Mouse (Mus musculus): ENCODE results near the gene Dhx8.

- TF ChIP-seq ZMIZ1 (IDR thresholded peaks at IDR 0.05; ENCODE audit: low read depth, low read length) (no peak), ZC3H11A (IDR thresholded peaks at IDR 0.05; ENCODE audit: low read depth, low read length) (no peak), POLR2A (IDR thresholded peaks at IDR 0.05; ENCODE audit: control insufficient read depth in 1 of 2, insufficient read depth in 1 of 2, low read depth in 1 of 2, low read length in 2 of 2, poor library complexity in 1 of 2) (no peak), CTCF (IDR thresholded peaks at IDR 0.05 in 2 of 3, conservative IDR thresholded peaks at IDR 0.05 in 1 of 3; ENCODE audit: control insufficient read depth in 1 of 3, insufficient read depth in 1 of 3, low read depth in 2 of 3, low read length in 3 of 3, poor library complexity in 1 of 3, severe bottlenecking in 1 of 3) (no peak), GATA1 (IDR thresholded peaks at IDR 0.05; ENCODE audit: low read depth, low read length) (no peak), MYC (IDR thresholded peaks at IDR 0.05; ENCODE audit: low read depth, low read length) (no peak), JUND (IDR thresholded peaks at IDR 0.05; ENCODE audit: low read depth, low read length) (no peak), NRF1 (IDR thresholded peaks at IDR 0.05; ENCODE audit: insufficient read depth, low read depth, low read length, poor library complexity, severe bottlenecking) (no peak), EP300 (IDR thresholded peaks at IDR 0.05; ENCODE audit: low read depth in 1 of 2, low read length in 2 of 2) (no peak), TCF12 (IDR thresholded peaks at IDR 0.05; ENCODE audit: low read depth, low read length) (no peak), USF2 (IDR thresholded peaks at IDR 0.05; ENCODE audit: borderline replicate concordance in 1 of 2, insufficient read depth in 1 of 2, low read depth in 1 of 2, low read length in 2 of 2) (no peak), USF1 (IDR thresholded peaks at IDR 0.05; ENCODE audit: low read depth, low read length) (no peak), MAZ (IDR thresholded peaks at IDR 0.05; ENCODE audit: low read depth, low read length) (no peak)
Observed at GRCm38 (mm10) chr11:101699556-101699955, 33.2 kb upstream of the Dhx8 start.
